Mouse (Mus musculus): ENCODE data around the gene Mrps25.

DNA sequence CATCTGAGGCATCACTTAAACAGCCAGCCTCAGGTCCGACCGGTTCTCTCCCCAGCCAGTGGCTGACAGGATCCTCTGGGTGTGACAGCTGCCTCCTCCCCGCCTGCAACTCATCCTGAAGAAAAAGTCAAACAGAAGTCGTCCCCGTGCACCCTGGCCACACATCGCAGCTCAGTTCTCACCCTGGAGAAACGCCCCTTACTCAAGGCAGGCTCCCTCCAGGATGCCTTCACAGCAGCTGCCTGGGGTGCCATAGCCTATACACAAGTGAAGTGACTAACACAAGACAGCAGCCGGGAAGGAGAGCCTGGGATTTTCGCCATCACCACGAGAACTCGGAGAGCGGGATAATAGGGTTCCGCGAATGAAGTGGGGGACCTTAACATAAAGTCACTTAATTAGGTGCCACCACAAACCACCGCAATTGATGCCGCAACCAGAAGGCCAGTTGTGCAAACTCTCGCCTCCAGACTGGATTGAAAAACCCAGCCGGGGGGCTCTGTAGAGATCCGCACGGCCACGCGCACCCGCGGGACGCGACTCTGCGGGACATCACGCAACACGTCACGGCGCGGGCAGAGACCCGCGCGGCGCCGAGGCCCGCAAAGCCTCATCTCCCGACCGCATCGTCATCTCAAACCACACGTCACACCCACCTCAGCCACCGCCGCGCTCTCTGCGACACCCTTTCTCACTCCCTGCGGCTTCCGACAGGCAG, 30.4 kb upstream of the Mrps25 start:
- no peak for TF ChIP-seq CTCF (IDR thresholded peaks at IDR 0.05; ENCODE audit: control insufficient read depth, insufficient read depth, low read length)
- no peak for TF ChIP-seq POLR2A (IDR thresholded peaks at IDR 0.05; ENCODE audit: borderline replicate concordance, control insufficient read depth, low read depth, low read length)

Data from bone marrow, adult 2 months (tissue).